Mouse (Mus musculus): ENCODE data around the gene Alkbh7. TPM values are rescaled to one million over a fixed set of nuclear protein-coding genes. Genes with fewer than 3 reads are reported as not detected.

Gene Alkbh7
- polyA plus RNA-seq, 1 experiment from 2014 or later = 46.0 TPM

Other genes starting within 250 kb of the Alkbh7 start
- 0.78 and 1.5 TPM in 2 replicates for gene Nrtn, start 239.8 kb upstream of the Alkbh7 start, polyA plus RNA-seq (2015; fragmentation: Nextera tagmentation; extraction: Ambion mirVana)
- gene Dus3l, start 232.6 kb upstream of the Alkbh7 start, polyA plus RNA-seq (2015; fragmentation: Nextera tagmentation; extraction: Ambion mirVana) = 67.1 and 68.7 TPM in 2 replicates
- gene Prr22, start 227.1 kb upstream of the Alkbh7 start, polyA plus RNA-seq (2015; fragmentation: Nextera tagmentation; extraction: Ambion mirVana) = 1.0 TPM in 2 replicates
- gene Rfx2, start 166.3 kb upstream of the Alkbh7 start, polyA plus RNA-seq (2015; fragmentation: Nextera tagmentation; extraction: Ambion mirVana) = 5.6 and 8.0 TPM in 2 replicates
- 0.06 TPM in 2 replicates for gene Acsbg2, start 122.9 kb upstream of the Alkbh7 start, polyA plus RNA-seq (2015; fragmentation: Nextera tagmentation; extraction: Ambion mirVana)
- 0.27 and 0.41 TPM in 2 replicates for gene 1700061G19Rik, start 121.9 kb upstream of the Alkbh7 start, polyA plus RNA-seq (2015; fragmentation: Nextera tagmentation; extraction: Ambion mirVana)
- gene Mllt1, start 61.9 kb upstream of the Alkbh7 start, polyA plus RNA-seq (2015; fragmentation: Nextera tagmentation; extraction: Ambion mirVana) = 75.1 and 77.5 TPM in 2 replicates
- gene Acer1, start 15.2 kb upstream of the Alkbh7 start, polyA plus RNA-seq (2015; fragmentation: Nextera tagmentation; extraction: Ambion mirVana) = not detected in 2 replicates
- 163 and 175 TPM in 2 replicates for gene Clpp, start 7.0 kb upstream of the Alkbh7 start, polyA plus RNA-seq (2015; fragmentation: Nextera tagmentation; extraction: Ambion mirVana)
- 0.79 and 1.1 TPM in 2 replicates for gene Pspn, start 2.7 kb downstream of the Alkbh7 start, polyA plus RNA-seq (2015; fragmentation: Nextera tagmentation; extraction: Ambion mirVana)
- 70.3 and 74.6 TPM in 2 replicates for gene Gtf2f1, start 13.9 kb downstream of the Alkbh7 start, polyA plus RNA-seq (2015; fragmentation: Nextera tagmentation; extraction: Ambion mirVana)
- 0.38 and 0.56 TPM in 2 replicates for gene Gm17949, start 14.1 kb downstream of the Alkbh7 start, polyA plus RNA-seq (2015; fragmentation: Nextera tagmentation; extraction: Ambion mirVana)
- 31.6 and 33.3 TPM in 2 replicates for gene Khsrp, start 34.2 kb downstream of the Alkbh7 start, polyA plus RNA-seq (2015; fragmentation: Nextera tagmentation; extraction: Ambion mirVana)
- not detected in 2 replicates for gene Slc25a41, start 44.3 kb downstream of the Alkbh7 start, polyA plus RNA-seq (2015; fragmentation: Nextera tagmentation; extraction: Ambion mirVana)
- 2.9 TPM in 2 replicates for gene Crb3, start 61.8 kb downstream of the Alkbh7 start, polyA plus RNA-seq (2015; fragmentation: Nextera tagmentation; extraction: Ambion mirVana)
- gene Slc25a23, start 62.5 kb downstream of the Alkbh7 start, polyA plus RNA-seq (2015; fragmentation: Nextera tagmentation; extraction: Ambion mirVana) = 26.5 and 27.6 TPM in 2 replicates
- 4.0 and 4.3 TPM in 2 replicates for gene Dennd1c, start 81.2 kb downstream of the Alkbh7 start, polyA plus RNA-seq (2015; fragmentation: Nextera tagmentation; extraction: Ambion mirVana)
- gene Tubb4a, start 90.4 kb downstream of the Alkbh7 start, polyA plus RNA-seq (2015; fragmentation: Nextera tagmentation; extraction: Ambion mirVana) = 314 and 346 TPM in 2 replicates
- gene Tnfsf9, start 108.0 kb downstream of the Alkbh7 start, polyA plus RNA-seq (2015; fragmentation: Nextera tagmentation; extraction: Ambion mirVana) = 4.6 and 5.5 TPM in 2 replicates
- gene Cd70, start 152.4 kb downstream of the Alkbh7 start, polyA plus RNA-seq (2015; fragmentation: Nextera tagmentation; extraction: Ambion mirVana) = 0.32 and 0.61 TPM in 2 replicates
- 0.09 and 0.14 TPM in 2 replicates for gene Tnfsf14, start 196.8 kb downstream of the Alkbh7 start, polyA plus RNA-seq (2015; fragmentation: Nextera tagmentation; extraction: Ambion mirVana)
- gene C3, start 230.8 kb downstream of the Alkbh7 start, polyA plus RNA-seq (2015; fragmentation: Nextera tagmentation; extraction: Ambion mirVana) = 1.3 TPM in 2 replicates

All from hindbrain, embryonic 13.5 days (tissue).